Mouse (Mus musculus): ENCODE results near the gene Hoxa4.

GRCm38 (mm10) chr6:52163366-52164031 lies 28.1 kb downstream of the Hoxa4 start:
- TF ChIP-seq GATA1 (IDR thresholded peaks at IDR 0.05; ENCODE audit: borderline replicate concordance, low read length) (no peak), FLI1 (IDR thresholded peaks at IDR 0.05; ENCODE audit: low read length) (no peak)
